Mouse (Mus musculus) thymus, postnatal 14 days (tissue): ENCODE measurements around the gene Emd.
A peak's percentile ranks its signal among the peaks of the same experiment; 100 is the strongest.
"Not testable (repeated sequence)": the region's sequence is repeated elsewhere in the genome, so short reads cannot be mapped to it uniquely, and the experiment has no call there.

Experiments used
- DNase-seq: peaks from one replicate; pipeline ENCODE4 v3.0.0; 2021

Gene Emd

GRCm38 (mm10) chrX:74254153-74254887 lies at the start of gene Emd:
Gene Emd (plus strand): TSS chrX:74254687.
- DNase-seq: peak; percentile 80

- no peak for DNase-seq
Measured at GRCm38 (mm10) chrX:74218496-74218895, 36.0 kb upstream of the Emd start.

DNA sequence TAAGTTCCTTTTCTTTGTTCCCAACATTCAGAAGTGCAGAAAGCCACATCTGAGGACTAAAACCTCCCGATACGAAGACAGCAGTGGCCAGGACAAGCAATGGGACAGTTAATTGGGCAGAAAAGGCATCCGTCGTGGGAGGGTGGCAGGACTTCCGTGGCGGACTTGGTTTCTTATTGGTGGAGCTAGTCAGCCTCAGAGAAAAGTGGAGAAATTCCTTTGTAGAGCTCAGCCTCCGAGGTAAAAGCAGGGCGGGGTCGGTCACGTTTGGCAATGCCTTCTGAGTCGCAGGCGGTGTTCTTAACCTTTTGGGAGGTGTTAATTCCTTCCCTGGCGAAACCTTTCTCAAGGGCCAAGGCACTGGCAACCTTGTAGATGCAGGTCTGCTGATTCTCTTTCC lies 35.0 kb upstream of the Emd start:
- DNase-seq: no peak

GRCm38 (mm10) chrX:74220099-74220498 lies 34.4 kb upstream of the Emd start:
- not testable (repeated sequence) for DNase-seq

- no peak for DNase-seq
Measured at GRCm38 (mm10) chrX:74230038-74230437, 24.4 kb upstream of the Emd start.

GRCm38 (mm10) chrX:74233196-74233595 lies 21.3 kb upstream of the Emd start:
- no peak for DNase-seq

GRCm38 (mm10) chrX:74240332-74240731 lies 14.2 kb upstream of the Emd start:
- DNase-seq: no peak

GRCm38 (mm10) chrX:74243396-74243795 lies 11.1 kb upstream of the Emd start:
- DNase-seq: no peak

- DNase-seq: peak; percentile 84
Measured at GRCm38 (mm10) chrX:74243807-74244206, 10.7 kb upstream of the Emd start.

DNA sequence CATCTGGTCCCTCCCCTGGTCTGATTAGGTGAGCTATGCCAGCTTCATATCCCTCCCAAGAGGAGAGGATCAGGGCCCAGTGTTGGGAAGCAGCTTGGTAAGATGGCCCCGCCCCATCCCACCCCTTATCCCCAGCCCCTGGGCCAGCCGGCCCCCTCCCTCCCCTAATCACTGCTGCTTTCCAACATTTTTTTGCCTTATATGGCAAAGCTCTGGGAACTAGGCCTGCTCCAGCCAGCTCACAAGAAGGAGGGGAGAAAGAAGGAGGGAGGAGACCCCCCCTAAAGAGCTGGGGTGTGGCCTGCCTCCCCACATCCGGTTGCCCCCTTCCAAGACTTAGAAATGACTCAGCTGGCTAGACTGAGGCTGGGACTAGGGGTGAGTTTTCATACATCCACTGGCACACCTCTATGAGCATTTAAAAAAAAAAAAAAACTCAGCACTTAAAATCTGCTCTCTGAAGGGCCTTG lies 9.8 kb upstream of the Emd start:
- DNase-seq: peak; percentile 78

DNA sequence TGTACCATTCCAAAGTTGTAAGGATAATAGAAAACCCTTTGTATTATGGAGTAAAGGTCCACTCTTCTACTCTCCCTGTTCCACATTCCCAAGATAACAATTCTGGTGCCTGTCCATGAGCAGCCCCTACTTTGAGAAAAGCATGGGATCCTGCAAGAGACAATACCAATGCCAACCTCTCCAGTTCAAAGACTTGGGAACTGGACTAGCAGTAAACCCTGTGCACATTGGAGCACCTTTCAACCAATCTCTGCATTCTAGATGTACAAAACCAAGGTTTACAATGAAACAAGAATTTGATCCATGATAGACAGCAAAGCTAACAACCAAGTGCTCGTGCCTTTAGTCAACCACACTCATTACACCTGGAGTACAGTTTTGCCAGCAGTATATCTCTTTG lies 9.4 kb upstream of the Emd start:
- DNase-seq: no peak

DNA sequence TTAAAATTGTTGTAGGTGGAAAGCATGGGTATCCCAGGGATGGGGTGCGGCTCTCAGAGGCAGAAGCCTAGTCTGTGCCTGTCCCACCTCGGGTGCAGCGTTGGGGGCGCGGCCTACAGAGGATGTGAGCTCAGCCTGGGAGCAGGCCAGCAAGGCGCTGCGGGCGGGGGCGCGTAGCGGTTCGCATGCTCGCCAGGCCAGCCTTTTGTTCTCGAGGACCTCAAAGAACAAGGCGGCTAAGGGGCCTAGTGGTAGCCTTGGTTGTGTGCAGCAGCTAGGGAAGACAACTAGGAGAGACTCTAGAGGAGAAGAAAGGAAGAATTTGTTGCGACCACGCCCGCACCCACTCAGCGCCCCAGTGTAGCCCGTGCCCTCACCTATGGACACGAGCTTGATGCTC lies 8.8 kb upstream of the Emd start:
- peak; percentile 80 for DNase-seq

DNA sequence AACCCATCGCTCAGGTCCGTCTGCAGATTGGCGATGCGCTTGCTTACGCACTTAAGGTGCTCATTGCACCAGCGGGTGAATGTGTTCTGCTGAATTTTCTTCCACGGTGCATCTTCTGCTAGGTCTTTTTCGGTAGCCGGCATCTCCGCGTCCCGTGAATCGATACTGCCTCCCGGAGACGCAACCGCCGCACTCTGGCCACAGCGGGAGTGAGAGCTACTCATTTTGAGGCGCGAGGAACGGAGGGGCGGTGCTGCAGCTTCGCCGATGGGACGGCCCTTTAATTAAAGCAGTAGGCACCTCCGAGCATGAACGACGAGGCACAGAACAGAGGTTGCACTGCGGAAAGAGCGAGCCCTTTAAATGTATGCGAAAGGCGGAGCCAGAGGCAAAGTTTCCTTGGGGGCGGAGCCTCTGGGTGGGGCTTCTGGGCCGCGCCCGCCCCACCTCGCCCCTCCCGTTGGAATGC lies 8.2 kb upstream of the Emd start:
- DNase-seq: peak; percentile 90

GRCm38 (mm10) chrX:74246693-74247092 lies 7.8 kb upstream of the Emd start:
- no peak for DNase-seq

- peak; percentile 72 for DNase-seq
Measured at GRCm38 (mm10) chrX:74248651-74249050, 5.8 kb upstream of the Emd start.

- peak; percentile 69 for DNase-seq
Measured at GRCm38 (mm10) chrX:74249615-74250014, 4.9 kb upstream of the Emd start, which contains the start of gene Flna. Gene Flna (minus strand): TSS chrX:74249820.

DNA sequence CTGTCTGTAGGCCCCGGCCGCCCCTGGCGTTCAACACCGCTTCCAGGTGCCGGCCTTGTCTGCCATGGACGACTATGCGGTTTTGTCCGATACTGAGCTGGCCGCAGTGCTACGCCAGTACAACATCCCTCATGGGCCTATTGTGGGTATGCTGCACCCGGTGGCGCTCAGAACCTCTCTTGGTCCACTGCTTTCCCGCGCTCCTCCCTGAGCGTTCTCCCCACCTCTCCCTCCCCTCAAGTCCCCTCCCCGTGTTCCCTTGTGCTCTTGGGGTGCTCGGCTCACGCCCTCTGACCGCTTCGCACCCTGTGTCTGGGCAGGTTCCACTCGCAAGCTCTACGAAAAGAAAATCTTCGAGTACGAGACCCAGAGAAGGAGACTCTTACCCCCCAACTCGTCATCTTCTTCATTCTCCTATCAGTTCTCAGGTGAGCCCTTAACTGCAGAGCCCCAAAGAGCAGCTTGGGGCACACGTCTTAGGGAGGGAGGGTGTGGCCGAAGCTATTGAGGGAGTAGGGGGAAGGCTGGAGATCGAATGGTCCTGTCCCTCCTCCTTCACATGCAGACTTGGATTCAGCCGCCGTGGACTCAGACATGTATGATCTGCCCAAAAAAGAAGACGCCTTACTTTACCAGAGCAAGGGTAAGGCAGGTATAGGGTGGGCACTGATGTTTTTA lies 540 bp downstream of the Emd start:
- DNase-seq: peak; percentile 17

- no peak for DNase-seq
Measured at GRCm38 (mm10) chrX:74257746-74258145, 3.3 kb downstream of the Emd start.

DNA sequence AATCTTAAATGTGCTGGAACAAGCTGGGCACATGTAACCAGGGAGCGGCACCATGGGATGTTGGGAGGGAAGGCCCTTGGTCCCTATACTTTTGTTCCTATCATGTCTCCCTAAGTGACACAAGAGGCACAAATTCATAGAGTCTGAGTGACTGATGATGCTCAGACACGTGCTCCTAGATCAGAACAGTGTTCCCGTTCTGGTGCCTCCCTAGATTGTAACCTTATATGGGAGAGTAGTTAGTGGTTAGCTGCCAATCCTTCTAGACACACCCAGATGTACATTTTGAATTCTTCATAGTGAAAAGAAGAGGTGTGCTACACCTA lies 15.2 kb downstream of the Emd start:
- DNase-seq: no peak

GRCm38 (mm10) chrX:74270062-74270901 lies 15.8 kb downstream of the Emd start, which contains the start of gene Rpl10:
Gene Rpl10 (plus strand): TSS chrX:74270812.
- DNase-seq: peak; percentile 89

DNA sequence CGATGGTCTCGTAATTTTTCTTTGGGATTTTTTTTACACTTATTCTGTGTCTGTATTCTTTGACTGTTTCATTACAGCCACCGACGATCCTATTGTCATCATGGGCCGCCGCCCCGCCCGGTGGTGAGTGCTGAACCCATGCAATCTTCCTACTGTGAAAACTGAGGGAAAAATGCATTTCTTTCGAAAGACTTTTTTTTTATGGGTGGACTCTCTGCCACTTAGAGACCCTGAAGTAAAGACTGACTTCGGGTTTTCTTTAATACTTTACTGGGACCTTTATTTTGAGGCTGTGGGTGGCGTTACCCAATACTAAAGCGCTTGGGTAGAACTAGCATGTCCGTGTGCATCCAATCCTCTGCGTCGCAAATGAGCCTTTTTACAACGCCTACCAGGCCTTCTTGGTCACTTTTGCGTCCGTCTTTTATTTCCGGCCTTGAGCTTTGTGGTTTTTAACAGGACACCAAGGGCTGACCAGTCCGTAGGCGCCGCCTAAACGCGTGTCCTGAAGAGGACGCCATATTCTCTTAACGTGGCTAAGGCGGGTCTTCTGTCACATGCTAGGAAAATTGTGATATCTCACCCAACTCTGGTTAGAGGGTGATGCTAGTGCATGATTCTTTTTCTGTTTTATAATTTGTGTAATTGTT lies 16.5 kb downstream of the Emd start:
- DNase-seq: peak; percentile 7

- no peak for DNase-seq
Measured at GRCm38 (mm10) chrX:74273422-74274322, 19.2 kb downstream of the Emd start.
